Mouse (Mus musculus) A20 (cell line): ENCODE results near the gene Tbl2.

ENCODE experiments used
- DNase-seq: peaks from one replicate; pipeline ENCODE4 v3.0.0-alpha.2; 2011; ENCODE audit warnings: low read depth, low spot score

Tbl2 gene

GRCm38 (mm10) chr5:135148715-135149052 lies 773 bp upstream of the Tbl2 start:
- DNase-seq, result peak; percentile 100

- DNase-seq, result no peak
These were observed 342 bp downstream of the Tbl2 start for GRCm38 (mm10) chr5:135149820-135150178.

- DNase-seq, result peak; percentile 40
These were observed 7.0 kb downstream of the Tbl2 start for GRCm38 (mm10) chr5:135156496-135156895.

- DNase-seq, result no peak
These were observed 11.8 kb downstream of the Tbl2 start for GRCm38 (mm10) chr5:135161221-135161620.

- no peak for DNase-seq
These were observed 12.2 kb downstream of the Tbl2 start for GRCm38 (mm10) chr5:135161650-135162049.

- DNase-seq, result no peak
These were observed 12.9 kb downstream of the Tbl2 start for GRCm38 (mm10) chr5:135162361-135162760.

GRCm38 (mm10) chr5:135162821-135163220 lies 13.4 kb downstream of the Tbl2 start:
- DNase-seq, result no peak

- DNase-seq, result no peak
These were observed 17.5 kb downstream of the Tbl2 start for GRCm38 (mm10) chr5:135166909-135167308.

- no peak for DNase-seq
These were observed 18.0 kb downstream of the Tbl2 start for GRCm38 (mm10) chr5:135167469-135167868.

GRCm38 (mm10) chr5:135168063-135169062 lies 18.9 kb downstream of the Tbl2 start, which contains the start of gene Bcl7b:
Bcl7b (plus strand) TSS chr5:135168283.
- peak; percentile 99 for DNase-seq

- no peak for DNase-seq
These were observed 20.0 kb downstream of the Tbl2 start for GRCm38 (mm10) chr5:135169479-135169878.

- DNase-seq, result no peak
These were observed 22.3 kb downstream of the Tbl2 start for GRCm38 (mm10) chr5:135171688-135172220.

- no peak for DNase-seq
These were observed 23.5 kb downstream of the Tbl2 start for GRCm38 (mm10) chr5:135172986-135173385.

GRCm38 (mm10) chr5:135175086-135175485 lies 25.6 kb downstream of the Tbl2 start:
- DNase-seq, result no peak

GRCm38 (mm10) chr5:135178523-135178922 lies 29.1 kb downstream of the Tbl2 start:
- no peak for DNase-seq

GRCm38 (mm10) chr5:135178996-135179395 lies 29.5 kb downstream of the Tbl2 start:
- no peak for DNase-seq

GRCm38 (mm10) chr5:135179616-135180015 lies 30.2 kb downstream of the Tbl2 start:
- DNase-seq, result no peak

- DNase-seq, result no peak
These were observed 31.3 kb downstream of the Tbl2 start for GRCm38 (mm10) chr5:135180796-135181195.

GRCm38 (mm10) chr5:135181776-135182175 lies 32.3 kb downstream of the Tbl2 start:
- no peak for DNase-seq

GRCm38 (mm10) chr5:135183131-135183861 lies 33.8 kb downstream of the Tbl2 start:
- DNase-seq, result peak; percentile 80

- DNase-seq, result peak; percentile 53
These were observed 35.6 kb downstream of the Tbl2 start for GRCm38 (mm10) chr5:135185016-135185415.

GRCm38 (mm10) chr5:135185596-135185995 lies 36.1 kb downstream of the Tbl2 start:
- DNase-seq, result peak; percentile 89
